Mouse (Mus musculus) gastrocnemius, postnatal 14 days (tissue): ENCODE measurements around the gene Slc18b1. TPM values are rescaled to one million over a fixed set of nuclear protein-coding genes. Genes with fewer than 3 reads are reported as not detected.
A peak's percentile ranks its signal among the peaks of the same experiment; 100 is the strongest.
"Not testable (repeated sequence)": the region's sequence is repeated elsewhere in the genome, so short reads cannot be mapped to it uniquely, and the experiment has no call there.

Experiments used
- DNase-seq: peaks from one replicate; pipeline ENCODE4 v3.0.0; 2021; ENCODE audit warnings: mixed read lengths
- intact Hi-C: fragments of 180-260 bp; cut with DNase I; formaldehyde crosslinking; loops from one replicate; pipeline ENCODE4 v1.15.1; 2025; ENCODE audit warnings: low total_unique reads
- long read RNA-seq, 2 experiments: library from polyadenylated mRNA; stranded (forward); transcript quantifications; one replicate each; pipeline ENCODE4 v2.0.0; 2021
- total RNA-seq, 2 experiments: library from RNA; stranded (reverse); gene quantifications; 2 replicates each; pipeline ENCODE4 v1.2.3; 2021

Slc18b1 gene
- total RNA-seq = 10 to 100 TPM; 12.2 to 13.0 TPM
- long read RNA-seq, experiment 1, partial matches to known transcripts = 0 of 4 reads
- long read RNA-seq, experiment 1, other reads (novel, unspliced or antisense) = 3 of 4 reads
- long read RNA-seq, experiment 2, partial matches to known transcripts = 1 of 11 reads
- long read RNA-seq, experiment 2, other reads (novel, unspliced or antisense) = 6 of 11 reads

DNA sequence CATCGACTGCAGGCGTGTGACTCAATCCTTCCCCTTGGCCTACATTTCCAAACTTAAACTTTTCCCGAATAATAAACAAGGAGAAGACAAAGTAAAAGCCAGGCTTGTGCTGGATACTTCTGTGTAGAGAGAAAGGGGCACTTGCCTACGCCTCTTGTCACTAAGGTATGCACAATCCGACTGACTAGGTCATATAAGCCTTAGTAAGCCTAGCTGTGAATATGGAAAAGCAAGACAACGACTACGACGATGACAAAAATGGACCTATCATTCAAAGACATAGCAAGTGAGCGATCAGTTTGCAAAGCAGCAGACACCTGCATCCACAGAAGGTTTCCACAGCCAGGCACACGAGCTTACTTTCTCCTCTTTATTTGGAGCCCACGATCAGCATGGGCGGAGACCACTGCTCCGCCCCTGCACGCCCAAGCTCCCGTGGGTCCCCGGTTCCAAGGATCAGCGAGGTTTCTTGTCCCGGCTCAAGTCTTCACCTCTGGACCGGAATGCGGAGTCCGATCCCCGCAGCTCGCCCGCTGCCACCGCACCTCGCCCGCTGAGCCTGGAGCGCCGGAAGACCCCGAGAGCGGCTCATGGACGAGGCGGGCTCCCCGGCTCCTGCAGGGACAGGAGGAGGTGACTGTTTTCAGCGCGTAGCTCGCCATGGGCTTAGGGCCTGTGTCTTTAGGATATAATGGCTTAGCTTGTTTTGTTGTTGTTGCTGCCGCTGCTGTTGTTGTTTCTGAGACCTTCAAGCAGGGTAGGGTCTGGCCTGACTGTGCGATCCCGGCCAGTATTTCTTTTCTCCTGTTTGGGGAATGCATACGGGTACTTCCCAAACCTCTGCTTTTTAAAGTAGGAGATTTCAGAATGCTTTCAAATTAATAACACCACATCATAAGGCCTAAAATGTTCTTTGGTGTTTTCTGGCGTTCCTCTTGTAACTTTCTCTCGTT, at the start of gene Slc18b1:
Gene Slc18b1, plus strand, starts transcription at position 436 of the 953 bp plus-strand sequence.
- intact Hi-C loops = no loop called here
- peak; percentile 42 for DNase-seq

DNA sequence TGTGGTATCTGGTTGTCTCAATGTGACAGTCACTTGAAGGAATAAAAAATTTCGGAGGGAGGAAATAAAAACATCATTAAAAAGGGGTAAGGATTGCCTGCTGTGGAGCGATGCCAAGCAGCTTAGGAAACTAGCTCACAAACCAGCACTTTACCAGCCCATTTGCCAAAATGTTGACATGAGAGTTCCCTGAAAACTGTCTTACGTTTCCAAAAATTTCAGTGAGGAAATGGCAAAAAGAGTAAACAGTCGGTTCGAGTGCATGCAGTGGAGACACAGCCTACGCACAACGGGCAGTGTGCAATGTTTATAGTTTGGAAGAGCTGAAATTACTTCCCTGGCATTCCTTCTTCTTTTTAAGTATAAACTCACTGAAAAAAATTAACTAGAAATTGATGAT, 42.6 kb upstream of the Slc18b1 start:
- intact Hi-C loops = no loop called here
- DNase-seq = no peak

DNA sequence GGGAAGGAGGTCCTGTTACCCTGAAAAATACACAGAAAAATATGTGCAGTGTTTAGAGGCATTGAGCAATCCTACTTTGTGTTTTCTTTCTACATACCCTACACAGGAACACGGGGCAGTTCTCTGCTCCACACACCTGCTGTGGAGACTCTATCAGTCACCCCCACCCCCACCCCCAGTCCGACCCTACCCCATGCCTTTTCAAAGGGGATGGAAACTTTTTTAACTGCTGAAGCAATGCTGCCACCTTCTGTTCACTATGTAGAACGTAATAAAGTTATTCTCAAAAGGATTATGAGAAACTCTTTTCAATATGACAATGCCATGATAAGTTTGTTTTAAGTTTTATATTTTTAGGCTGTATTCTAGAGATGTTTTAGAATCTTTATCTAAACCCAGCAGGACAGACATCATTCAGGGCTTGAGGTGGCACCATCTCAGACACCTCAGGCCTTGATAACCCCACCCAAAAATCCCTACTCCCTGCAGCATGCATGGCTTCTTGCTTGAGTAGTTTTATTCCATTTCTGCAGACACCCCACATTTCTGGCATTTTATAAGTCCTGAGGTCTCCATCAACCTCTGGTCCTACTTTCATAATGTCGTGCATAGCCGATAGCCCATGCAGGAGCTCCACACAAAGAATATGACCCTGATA, 19.4 kb upstream of the Slc18b1 start:
- DNase-seq = no peak
- intact Hi-C loops = loop anchor here (10.0 kb wide), 1 partner anchor 663 kb away; no protein-coding TSS in a partner anchor

DNA sequence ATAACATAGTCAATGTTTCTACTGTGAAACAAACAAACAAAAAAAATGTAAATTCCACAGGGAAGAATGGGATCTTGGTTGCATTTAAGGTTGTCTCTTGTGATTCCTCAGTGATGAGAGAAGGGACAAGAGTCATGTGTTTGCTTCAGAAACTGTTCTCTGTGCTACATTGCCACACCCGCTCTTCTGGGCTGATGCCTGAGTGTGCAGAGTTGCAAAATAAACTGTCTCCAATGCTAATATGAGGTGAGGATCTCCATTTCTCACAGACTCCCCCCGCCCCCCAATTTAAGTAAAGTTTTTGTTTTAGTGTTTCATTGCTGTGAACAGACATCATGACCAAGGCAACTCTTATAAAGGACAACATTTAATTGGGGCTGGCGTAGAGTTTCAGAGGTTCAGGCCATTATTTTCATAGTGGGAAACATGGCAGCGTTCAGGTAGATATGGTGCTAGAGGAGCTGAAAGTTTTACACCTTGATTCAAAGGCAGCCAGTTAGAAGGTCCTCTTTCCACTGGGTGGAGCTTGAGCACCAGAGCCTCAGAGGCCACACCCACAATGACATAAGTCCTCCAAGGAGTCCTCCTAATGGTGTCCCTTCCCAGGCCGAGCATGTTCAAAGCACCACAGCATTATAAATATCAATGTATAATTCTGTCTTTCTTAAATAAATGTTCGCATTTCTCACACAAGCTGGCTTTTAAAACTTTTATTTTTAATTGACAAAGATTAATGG, 16.1 kb upstream of the Slc18b1 start:
- DNase-seq = no peak
- intact Hi-C loops = no loop called here

DNA sequence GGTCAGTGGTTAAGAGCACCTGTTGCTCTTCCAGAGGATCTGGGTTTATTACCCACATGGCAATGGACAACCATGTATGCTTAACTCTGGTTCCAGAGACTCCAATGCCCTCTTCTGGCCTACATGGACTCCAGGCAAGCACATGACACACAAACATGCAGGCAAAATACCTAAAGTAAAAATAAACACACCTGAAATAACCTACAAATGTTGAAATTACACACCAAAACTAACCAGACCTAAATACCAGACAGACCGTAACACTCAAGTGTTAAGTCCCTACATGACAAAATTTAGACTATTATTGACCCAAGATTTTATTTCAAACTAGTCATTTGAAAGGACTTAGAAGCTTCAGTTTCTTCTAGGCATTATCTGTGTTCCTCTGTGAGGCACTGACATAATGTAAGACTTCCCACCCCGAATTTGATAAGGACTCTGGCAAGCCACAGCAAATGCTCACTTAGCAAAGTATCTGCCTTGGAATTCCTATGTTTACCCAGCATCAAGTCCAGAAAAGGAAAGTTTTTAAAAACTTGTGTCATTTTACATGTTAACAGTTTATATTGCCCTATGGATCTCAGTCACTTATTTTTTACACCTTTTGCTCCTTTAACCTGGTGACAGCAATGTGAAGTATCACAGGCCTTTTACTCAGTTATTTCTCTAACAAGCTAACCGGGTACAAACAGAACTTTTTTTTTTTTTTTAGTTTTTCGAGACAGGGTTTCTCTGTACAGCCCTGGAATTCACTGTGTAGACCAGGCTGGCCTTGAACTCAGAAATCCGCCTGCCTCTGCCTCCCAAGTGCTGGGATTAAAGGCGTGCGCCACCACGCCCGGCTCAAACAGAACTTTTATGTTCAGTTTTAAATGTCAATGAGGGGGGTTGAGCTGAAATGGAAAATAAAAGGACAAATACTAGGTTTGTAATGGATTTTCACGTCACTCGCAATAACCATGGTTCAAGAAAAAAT, 14.7 kb upstream of the Slc18b1 start:
- no peak for DNase-seq
- intact Hi-C loops = no loop called here

DNA sequence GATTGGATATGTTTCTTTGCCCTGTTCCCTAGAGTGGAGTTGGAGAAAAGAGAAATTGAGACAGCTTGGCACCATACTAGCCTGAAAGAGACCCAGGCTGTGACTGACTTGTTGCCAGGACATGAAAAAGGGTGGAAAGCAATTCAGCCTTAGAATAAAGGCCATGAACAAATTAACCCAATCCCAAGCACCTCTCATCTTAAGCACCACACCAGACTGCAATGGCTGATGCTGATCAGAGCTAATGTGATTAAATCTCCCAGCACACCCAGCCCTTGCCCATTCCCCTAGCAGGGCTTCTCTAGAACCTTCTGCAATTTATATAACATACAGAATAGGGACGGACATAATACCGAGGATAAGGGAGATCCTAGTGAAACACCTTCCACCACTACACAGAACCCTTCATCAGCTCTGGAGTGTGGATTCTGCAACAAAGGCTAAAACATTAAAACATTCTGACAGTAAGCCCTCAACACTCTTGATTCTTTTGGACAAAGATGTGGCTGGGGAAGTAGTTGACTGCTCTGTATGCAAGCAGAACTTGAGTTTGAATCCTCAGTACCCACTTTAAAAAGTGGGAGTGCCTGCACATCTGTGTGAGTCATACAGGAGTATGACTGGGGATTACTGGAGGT, 13.8 kb upstream of the Slc18b1 start:
- no peak for DNase-seq
- intact Hi-C loops = no loop called here

DNA sequence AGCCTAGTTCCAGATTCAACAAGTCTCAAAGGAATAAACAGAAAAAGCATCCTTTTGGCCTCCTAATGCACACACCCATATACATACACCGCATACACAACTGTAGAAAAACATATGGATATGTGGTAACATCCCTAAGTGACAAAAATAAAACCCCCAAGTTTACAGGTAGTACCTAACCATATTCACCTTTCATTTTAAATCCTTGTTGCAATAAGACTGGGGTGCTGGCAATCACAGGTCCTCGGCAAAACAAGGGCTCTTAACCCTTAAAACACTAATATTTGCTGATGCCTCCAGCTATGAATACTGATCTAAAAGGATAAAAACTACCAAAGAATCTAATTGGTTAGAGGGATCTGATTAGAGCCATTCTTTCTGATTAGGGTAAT, 13.3 kb upstream of the Slc18b1 start:
- DNase-seq = no peak
- intact Hi-C loops = no loop called here

DNA sequence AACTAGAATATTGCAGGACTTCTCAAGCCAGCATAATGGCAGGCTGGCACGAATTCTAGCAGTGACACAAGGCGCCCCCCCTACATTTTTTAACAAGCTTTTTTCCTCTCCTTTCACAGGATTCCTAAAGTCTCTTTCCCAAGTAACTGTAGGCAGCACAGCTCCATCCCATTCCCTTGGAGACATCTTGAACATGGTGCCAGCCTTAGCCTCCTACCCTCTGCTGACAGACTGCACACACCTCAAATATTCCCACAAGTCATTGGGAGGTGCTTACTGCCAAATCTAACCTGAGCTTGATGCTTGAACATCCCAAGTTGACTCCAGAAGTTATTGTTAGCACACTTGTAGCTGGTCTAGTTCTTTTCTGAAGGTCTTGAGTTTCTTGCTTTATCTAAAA, 12.7 kb upstream of the Slc18b1 start:
- intact Hi-C loops = no loop called here
- no peak for DNase-seq

DNA sequence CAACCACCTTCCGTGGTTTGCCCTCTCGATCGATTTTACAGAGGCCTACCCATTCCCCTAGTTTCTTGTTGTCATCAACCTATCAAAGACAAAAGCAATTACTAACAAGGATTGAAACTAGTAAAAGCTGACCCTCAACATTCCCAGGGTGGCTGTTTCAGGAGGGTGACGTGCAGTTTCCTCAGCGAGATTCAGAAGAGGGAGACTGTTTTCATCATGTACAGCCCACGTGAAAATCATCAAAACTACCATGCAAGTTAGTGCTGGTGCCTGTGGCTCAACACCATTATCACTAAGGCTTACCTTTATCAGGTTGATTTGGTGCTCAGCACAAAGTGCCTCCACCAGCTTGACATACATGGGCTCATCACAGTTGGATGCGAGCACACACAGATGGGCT, 11.2 kb upstream of the Slc18b1 start:
- DNase-seq, intact Hi-C loops: not testable (repeated sequence)

DNA sequence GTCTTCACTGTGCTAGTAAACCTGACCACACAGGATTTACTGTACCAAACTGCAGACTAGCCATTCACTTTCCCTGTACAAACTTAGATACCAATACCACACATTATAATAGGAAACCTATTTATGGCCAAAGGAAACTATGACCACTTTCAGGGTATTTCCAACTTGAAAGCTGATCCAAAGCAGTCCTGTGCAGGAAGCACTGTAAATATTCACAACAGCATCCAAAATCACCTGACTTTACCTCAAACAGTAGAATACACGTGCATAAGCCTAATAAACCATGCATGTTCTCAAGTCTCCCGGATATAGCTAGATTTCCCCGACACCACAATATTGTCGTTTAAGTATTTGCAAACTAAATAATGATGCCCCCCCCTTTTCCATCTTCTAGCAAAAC, 10.7 kb upstream of the Slc18b1 start:
- no peak for DNase-seq
- intact Hi-C loops = no loop called here

DNA sequence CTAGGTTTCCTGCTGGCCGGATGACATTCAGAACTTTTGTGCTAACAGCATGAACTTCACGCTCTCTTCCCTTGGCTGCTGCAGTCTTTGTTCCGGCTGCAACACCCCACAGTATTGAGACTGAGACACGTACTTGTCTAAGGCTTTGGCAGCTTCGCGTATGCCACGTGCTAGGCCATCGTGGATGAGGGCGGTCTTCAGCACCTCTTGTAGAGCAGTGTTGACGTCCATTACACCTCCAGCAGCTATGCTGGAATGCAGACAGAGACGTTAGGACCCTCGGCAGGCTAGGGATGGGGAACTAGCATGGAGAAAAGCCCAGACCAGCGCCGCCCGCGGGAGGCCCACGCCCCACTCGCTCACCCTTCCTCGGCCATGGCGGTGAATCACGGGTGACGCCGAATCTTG, 10.2 kb upstream of the Slc18b1 start:
- DNase-seq, intact Hi-C loops: not testable (repeated sequence)

DNA sequence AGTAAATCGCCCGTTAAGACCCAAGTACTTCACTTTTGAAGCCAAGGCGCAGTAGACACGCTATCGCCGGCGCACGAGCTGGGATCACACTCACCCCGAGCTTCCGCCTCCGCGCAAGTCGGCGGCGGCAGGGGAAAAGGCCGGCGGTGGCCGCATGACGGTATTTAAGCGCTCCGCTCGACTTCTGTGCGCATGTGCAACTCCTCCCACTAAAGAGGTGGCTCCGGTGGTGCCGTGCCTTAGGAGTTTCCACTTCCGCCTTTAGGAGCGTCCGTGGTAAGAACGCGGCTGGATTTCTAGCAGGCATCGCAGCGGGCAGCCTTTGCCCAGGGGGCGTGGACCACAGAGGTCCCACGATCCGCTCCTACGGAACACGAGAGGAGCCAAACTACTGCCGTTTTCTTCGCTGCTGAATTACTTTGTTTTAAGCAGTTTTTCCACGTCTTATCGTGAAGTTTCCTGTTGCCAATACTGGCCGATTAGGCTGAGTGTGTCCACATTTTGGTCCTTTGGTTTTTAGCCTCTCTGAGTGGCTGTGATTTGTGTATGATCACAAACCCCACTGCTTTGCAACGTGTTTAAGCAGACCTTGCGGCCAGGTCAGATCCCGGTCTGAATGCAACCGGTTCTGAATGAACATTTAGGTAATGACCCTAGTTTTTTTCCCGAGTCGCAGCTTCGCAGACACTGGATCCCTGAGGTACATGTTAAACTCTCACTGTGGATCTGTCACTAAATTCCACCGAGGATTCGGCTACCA, 9.5 kb upstream of the Slc18b1 start, which contains the start of gene Rps12:
Gene Rps12, minus strand, starts transcription at position 214 of the 760 bp plus-strand sequence.
- DNase-seq = peak; percentile 98
- intact Hi-C loops = no loop called here

DNA sequence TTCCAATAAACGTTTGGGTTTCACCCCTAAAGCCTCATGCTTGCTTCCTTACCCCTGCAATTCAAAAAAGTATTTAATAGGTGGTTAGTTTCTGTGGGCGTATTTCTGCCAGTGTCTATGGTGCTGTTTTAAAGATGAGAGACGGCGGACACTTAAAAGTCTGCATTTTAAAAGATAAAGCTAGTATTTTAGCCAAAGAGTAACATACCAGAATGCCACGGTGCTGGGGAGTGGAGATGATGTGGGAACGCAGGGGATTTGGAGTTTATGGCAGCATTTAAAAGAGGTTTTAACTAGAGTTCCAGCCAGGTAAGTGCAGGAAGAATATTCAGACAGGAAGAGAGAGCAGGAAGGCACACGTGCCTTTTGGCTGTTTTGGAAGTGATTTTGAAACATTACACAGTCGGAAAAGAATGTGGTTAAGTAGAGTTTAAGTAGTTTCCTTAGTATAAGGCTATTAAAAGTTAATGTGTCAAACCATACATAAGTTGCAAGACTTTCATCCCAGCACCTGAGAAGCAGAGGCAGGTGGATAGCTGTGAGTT, 8.7 kb upstream of the Slc18b1 start:
- DNase-seq = no peak
- intact Hi-C loops = no loop called here

DNA sequence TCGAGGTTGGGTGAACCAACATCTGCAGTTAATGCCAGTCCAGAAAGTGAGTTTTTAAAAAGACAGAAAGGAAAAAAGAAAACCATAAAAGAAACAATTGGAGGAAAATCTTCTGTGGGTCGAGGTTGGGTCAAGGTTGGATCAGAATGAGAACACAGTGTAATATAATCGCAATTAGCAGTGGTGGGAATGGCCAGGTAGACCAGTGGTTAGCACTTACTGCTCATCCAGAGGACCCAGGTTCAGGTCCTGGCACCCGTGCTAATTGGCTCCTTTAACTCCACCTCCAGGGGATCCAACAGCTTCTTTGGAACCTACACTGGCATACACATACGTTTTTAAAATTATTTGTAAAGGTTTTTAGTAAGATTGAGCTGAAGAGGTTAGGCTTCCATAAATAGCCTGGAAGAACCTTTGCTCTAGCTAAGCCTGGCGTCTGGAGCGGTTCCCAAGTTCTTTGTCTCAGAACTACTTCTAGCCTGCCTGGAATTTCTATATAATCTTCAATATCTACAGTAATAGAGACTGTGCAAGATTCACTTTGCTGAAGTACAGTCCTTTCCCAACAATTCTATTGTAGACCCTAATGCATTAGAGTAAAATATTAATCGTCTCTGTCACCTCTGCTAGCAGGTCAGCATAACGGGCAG, 790 bp upstream of the Slc18b1 start:
- intact Hi-C loops = no loop called here

DNA sequence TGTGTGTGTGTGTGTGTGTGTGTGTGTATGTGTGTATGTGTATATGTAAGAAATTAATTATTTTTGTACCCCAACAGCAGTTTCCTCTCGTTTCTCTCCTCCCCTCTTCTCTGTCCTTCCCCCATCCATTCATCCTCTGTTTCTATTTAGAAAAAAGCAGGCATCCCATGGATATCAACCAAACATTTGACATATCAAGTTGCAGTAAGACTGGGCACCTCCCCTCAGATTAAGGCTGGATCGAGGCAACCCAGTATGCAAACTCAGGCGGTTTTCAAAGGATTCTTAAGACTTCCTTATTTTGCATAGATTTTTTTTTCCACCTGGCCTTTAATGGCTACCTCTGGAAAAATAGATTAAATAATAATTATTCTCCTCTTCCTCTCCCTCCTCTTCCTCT, 820 bp downstream of the Slc18b1 start:
- no peak for DNase-seq
- intact Hi-C loops = no loop called here

More for the DNA sequence above, 790 bp upstream of the Slc18b1 start:
- no peak for DNase-seq

DNA sequence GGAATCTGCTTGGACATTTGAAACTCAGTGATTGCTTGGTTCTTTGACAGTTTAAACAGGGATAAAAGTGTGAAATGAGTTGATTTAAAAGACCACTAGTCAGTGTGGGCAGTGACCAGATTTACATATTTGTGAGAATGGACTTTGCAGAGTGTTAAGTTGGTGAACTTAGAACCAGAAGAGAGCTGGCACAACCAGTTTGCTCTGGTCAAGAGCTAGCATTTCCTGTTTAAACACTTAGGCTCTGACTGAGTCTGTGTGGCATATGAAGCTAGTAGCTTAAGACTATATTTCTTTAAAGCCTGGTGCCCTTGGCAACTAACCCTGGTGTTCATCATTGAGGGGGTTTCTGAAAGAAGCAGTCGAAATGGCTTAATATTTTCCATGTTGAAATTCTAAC, 1.4 kb downstream of the Slc18b1 start:
- intact Hi-C loops = no loop called here
- no peak for DNase-seq

DNA sequence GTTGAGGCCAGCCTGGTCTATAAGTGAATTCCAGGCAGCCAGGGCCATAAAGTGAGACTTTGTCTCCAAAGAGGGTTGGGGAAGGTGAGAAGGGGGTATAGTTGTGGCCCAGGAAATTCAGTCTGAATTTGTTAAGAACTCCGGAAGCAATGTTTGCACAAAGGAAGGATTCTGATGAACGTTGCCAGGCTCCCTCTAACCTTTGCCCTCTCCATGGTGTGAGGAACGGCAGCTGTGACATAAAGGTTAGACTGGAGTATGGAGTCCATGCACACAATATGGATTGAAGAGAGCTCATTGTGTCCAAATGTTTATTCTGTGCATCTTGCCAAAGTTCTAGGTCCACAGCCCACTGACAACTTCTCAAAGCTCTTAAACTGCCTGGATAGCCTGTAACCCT, 3.1 kb downstream of the Slc18b1 start:
- no peak for DNase-seq
- intact Hi-C loops = no loop called here
